Mouse (Mus musculus): Measurements from ENCODE around the gene Atox1. TPM values are rescaled to one million over a fixed set of nuclear protein-coding genes. Genes with fewer than 3 reads are reported as not detected.
A peak's percentile ranks its signal among the peaks of the same experiment; 100 is the strongest.

Gene Atox1
- total RNA-seq, 2 experiments from 2014 or later = 139 to 143 TPM

DNA sequence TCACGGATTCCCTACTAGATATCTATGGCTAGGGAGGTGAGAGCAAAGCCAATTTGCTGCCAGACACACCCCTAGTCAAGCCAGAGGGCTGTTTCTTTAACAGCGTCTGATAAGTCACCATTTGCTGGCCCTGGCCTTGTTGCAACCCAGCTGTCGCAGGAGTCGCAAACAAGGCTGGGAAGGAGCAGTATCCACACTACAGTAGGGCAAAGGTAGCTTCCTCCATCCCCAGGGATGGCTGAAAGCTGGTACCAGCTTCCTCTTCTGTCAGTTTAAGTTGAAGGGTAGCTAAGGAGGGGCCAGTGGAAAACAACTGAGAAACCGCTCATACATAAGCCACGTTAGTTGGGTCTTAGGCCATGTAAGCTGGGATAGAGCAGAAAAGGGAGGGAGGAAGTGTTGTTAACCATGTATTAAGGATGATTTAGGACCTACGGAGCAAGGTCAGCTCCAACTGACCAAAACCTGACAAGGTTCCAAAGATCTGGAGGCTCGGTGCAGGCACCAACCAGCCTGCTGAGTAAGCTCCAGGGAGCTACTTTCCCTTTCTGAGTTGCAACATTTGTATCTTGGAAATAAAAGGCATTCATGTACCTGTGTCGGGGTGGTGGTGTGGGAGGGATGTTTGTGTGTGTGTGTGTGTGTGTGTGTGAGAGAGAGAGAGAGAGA, 45.9 kb downstream of the Atox1 start:
- DNase-seq (ENCODE audit: low spot score in 2 of 2) = no peak

DNA sequence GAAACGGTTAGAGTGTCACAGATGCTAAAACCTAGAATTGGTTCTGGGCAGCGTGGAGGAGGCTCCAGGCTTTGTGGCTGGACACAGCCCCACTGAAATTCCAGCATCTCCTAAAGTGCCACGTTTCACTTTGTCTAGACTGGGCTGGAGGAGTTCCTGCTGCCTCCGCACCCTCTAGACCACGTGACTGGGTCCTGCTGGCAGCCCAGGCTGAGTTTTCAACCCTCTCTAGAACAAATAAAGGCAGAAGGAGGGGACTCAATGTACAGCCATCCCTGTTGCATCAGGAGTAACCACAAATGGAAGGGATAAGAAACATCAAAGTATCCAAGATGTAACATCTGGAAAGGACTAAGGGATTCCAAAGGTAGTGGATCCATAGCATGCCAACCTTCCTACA, 46.7 kb downstream of the Atox1 start:
- DNase-seq (ENCODE audit: low spot score in 2 of 2) = no peak

DNA sequence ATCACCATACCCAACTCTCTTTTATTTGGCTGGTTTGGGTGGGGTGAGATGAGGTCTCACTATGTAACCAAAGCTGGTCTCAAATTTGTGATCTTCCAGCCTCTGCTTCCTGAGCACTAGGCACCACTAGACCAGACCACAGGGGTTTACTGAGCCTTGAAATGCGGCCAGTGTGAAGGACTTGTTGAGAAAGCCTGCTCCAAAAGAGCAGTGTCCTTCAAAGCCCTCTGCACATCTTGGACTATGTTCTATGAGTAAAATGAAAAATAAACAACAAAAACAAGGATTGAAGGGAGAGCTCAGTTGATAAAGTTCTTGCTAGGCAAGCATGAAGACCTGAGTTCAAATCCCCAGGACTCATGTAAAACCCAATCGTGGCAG, 47.6 kb downstream of the Atox1 start:
- DNase-seq (ENCODE audit: low spot score in 2 of 2) = no peak

DNA sequence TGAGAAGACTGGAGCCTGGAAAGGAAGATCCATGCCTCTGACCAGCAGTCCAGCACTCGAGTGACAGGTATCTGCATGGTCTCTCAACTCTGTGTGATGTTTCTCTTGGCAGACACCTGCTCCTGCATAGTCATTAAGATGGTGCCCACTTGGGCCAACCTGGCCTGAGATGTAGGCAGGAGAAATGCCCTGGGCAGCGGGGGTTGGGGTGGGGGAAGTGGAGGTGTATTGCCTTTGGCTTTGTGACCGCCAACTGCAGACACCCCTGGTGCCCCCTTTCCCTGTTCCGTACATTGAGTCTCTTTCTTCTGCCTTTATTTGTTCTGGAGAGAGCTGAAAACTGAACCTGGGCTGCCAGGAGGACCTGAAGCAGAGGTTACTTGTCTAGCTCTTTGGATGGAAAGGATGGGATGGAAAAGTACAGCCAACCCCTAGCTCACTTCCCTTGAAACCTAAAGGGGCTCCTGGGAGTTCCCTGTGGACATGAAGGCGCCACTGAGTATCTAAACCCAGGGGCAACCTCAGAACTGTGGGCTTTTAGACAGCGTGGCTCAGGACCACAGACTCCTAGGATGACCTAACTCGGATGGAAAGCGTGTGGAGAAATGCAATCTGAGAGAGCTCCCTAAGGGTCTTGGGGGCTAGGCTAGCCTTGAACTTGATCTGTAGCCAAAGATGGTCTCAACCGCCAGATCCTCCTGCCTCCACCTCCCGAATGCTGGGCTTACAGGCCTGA, 48.2 kb downstream of the Atox1 start:
- no peak for DNase-seq (ENCODE audit: low spot score in 2 of 2)

DNA sequence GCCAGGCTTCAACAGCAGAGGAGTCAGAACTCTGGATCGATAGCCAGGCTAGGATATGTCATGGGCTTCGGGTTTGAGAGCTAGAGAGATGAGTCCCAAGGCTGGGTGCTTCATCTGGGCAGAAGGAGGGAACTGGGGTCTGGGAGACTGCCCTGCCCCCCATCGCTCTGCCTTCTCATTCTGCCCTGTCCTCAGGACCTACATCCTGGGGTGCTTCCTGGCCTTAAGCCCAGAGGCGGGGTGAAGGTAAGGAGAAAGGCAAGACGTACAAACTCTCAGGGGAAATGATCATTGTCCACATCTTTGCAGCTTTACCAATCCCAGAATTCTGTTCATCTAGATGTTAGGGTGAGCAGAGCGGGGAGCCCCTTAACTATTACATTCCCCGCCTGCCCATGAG, 49.0 kb downstream of the Atox1 start:
- no peak for DNase-seq (ENCODE audit: low spot score in 2 of 2)

DNA sequence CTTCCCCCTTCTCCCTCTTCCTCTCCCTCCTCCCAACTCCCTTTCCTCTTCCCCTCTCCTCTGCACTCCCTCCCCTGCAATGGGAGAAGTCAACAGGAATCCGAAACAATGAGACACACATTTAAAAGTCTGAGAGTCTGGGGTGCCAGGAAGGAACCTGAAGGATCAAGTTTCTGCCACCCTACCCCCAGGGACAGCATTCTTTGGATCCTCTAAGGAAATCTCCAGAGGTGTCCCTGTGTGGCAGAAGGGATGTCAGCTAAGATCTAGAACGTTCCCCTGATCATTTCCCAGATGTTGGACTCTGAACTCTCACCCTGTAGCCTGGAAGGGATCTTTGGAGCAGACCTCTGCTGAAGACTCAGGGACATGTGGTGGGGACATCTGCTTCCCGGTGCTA, 50.5 kb downstream of the Atox1 start:
- no peak for DNase-seq (ENCODE audit: low spot score in 2 of 2)

DNA sequence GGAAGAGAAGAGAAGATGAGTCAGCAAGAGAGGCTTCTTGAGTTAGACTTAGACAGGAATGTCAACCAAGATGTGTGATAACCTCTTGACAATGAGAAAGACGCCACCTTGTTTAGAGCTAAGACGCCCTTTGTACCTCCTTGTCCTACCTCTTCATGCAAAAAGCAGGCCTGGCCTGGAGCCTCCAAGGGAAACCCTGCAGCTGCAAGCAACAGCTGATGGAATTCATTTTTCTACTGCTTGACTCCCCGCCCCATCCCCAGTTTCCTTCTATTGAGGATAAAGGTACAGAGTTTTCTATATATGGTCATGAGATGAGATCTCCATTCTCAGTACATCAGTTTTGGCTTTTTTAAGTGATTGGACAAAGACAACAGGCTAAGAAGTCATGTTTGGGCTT, 51.0 kb downstream of the Atox1 start:
- DNase-seq (ENCODE audit: low spot score in 2 of 2) = no peak

DNA sequence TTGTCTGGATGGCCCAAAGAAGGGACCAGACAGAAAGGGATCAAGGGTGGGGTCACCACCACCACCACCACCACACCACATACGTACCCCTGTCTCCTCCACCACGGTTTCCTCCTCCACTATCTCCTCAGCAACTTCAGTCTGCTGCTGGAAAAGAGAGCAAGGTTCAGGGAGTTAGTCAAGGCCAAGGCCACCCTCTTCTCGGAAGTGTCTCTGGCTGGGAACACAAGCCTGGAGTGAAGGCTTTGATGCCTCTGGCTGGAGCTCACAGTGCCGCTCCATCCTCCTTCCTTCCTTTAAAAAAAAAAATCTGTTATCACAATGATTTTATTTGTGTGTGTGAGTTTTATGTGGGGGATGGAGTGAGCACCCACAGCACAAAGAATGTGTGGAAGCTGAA, 53.9 kb downstream of the Atox1 start:
- no peak for DNase-seq (ENCODE audit: low spot score in 2 of 2)

DNA sequence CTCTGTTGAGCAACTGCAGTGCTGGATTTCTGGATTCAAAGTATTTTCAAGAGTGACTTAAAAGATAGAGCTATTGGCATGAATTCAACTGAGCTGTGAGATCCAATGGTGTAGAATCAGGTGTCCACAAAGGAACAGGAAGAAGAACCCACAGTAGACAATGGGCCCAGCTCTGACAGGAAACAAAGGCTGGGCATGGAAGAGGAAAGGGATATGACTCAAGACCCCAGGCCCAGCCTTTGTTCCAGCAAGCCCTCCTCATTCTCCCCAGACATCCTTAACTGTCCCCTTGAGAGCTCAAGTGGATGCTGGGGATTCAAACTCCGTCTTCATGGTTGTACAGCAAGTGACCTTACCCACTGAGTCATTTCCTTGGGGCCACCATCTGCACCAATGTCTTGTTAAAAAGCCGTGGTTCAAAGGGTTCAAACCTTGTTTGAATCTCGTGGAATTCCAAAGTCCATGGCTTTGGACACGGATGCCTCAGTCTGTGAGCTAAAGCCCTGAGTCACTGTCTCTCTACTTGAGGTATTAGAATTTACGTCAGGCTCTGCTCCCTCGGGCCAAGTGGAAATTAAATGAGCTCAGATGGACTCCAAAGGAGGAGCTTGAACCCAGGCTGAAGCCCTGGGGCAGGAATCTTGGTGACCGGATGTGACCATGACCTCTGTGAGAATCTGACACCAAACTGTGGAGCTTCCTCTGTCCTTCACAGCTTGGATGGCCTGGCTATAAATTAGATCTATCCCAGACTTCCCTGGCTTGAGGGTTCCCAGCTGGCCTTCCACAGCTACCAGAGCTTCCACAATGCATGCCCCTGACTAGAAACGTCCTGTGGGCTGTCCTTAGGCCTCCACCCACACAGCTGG, 55.2 kb downstream of the Atox1 start:
- DNase-seq (ENCODE audit: low spot score in 2 of 2) = no peak

DNA sequence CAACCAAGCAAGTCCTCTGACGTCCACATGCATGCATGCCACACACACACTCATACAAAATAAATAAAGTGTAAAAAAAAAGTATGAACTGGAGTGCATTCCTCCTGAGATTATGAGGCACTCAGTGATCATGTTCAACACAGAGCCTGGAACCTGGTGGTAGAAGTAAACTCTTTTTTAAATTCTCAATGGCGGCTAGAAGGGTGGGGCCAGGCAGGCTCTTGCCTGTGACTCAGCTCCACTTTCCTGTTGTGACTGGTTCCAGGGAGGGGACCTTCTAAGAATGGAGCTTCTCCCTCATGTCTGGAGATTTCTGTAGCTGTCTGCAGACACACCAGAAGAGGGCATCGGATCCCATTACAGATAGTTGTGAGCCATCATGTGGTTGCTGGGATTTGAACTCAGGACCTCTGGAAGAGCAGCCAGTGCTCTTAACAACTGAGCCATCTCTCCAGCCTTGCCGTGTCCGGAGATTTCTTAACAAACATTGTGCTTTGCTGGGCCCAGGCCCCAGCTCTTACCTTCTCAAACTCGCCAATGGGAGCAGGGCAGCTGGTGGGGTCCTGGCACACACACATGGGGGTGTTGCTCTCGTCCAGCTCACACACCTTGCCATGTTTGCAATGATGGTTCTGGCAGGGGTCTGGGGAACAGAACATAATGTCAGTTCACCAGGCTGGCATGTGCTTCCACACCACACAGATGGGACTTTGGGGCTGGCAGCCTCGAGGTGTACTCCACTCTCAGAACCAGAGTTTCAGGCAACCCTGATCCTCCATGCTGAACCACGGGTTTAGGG, 56.2 kb downstream of the Atox1 start:
- DNase-seq (ENCODE audit: low spot score in 2 of 2) = no peak

DNA sequence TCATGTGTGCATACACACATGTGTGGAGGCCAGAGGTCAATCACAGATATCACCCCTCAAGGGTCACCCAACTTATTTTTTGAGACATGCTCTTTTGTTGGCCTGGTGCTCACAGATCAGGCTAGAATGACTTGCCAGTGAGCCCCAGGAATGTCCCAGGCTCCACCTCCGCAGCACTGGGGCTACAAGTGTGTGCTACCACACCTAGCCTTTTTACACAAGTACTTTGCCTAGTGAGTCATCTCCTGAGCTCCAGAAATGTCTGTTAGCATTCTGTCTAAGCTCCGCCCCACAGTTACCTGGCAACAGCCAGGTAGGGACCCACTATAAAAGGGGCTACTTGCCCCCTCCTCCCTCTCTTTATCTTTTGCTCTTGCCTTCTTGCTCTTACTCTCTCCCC, 60.2 kb downstream of the Atox1 start:
- DNase-seq (ENCODE audit: low spot score in 2 of 2) = no peak

DNA sequence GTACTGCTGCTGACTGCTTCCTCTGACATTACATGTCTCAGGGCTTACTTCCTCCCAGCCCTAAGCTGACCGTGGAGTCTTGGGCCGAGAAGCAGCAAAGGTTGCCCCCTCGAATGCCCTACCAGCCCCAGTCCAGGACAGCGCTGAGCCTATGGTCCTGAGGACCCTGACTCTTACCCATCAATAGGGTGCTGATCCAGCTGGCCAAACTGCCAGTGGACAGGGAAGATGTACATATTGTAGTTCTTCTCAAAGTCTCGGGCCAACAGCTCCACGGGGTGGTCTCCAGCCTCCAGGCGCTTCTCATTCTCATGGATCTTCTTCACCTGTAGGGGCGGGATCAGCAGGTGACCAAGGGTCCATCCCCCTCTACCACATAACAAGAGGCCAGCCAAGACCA, 62.7 kb downstream of the Atox1 start:
- no peak for DNase-seq (ENCODE audit: low spot score in 2 of 2)

DNA sequence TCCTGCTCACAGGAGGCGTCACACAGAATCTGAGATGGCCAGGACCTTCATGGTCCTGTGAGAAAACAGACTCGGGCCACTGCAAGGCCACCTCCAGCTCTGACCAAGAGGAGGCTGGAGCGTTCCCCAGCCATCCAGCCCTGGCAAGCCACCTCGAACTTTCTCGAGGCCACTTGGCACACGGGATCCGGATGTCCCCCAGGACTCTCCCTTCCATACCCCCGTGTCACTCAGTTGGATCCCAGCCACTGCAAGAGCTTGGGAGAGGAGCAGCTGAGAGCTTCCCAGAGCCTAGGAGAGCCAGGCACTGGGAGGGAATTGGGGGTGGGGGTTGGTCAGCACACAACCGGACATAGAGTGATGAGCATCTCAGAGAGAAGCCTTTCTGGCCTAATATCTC, 63.6 kb downstream of the Atox1 start:
- DNase-seq (ENCODE audit: low spot score in 2 of 2) = peak; percentile 30 to 33

DNA sequence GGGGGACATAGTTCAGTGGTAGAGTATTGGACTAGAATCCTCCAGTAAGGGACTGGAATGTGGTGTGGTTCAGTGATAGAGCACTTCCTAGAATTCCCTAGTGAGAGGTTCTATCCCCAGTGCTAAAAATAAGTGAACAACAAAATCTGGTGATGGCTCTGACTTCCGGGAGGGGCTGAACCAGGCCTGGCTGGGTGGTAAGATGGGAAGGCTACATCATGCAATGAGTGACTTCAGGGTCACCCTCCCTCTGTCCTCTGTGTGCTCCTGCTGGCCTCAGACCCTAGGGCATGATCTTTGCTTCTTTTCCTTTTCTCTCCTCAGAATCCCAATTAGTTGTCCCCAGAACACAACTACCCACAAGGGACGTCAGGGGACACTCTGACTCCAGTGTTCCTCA, 64.0 kb downstream of the Atox1 start:
- no peak for DNase-seq (ENCODE audit: low spot score in 2 of 2)

Small RNA genes lying within 50 kb of the gene (microRNA-seq; reads per million reads assigned to microRNA genes)
- 0.39 to 0.89 reads per million in 2 experiments for gene Mir7652

Other genes with a start within 250 kb of the Atox1 start
- gene Fat2, start 124.7 kb downstream of the Atox1 start, total RNA-seq (2021) = under 1 TPM; 0.38 to 0.43 TPM
- 100 to 1,000 TPM; 378 to 402 TPM for gene Sparc, start 38.1 kb downstream of the Atox1 start, total RNA-seq (2021)
- 10 to 100 TPM; 43.8 to 44.0 TPM for gene G3bp1, start 8.4 kb upstream of the Atox1 start, total RNA-seq (2021)
- gene Glra1, start 147.0 kb upstream of the Atox1 start, total RNA-seq (2021) = under 1 TPM; 0.13 to 0.14 TPM

All from layer of hippocampus, postnatal 10 days (tissue).